ENCODE assay signal across 22 mouse cellular contexts in the genomic region with DNA sequence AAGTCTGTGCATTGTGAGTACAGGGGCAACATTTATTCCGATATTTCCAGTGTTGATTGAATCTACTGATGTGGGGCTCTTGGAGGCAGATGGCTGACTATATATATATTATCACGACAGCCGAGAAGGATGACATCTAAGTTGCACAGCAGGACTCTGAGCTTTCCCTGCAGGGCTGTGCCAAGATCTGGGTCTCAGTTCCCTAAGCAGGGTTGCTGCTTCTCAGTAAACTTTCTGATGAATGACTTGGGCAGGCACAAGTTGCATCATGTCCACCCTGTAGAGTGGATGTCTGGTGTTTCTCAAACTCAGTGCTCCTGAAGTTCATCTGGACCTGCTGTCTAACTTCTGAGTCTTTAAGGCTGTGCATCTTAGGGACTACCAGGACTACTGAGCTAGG. TPM values are rescaled to one million over a fixed set of nuclear protein-coding genes. Genes with fewer than 3 reads are reported as not detected.
A peak's percentile ranks its signal among the peaks of the same experiment; 100 is the strongest.
DNase-seq lines count a peak whose midpoint lies in the region; ATAC-seq lines count a peak whose summit lies in the region.
"Had no signal": no experiment of that assay in that cellular context is flagged by ENCODE, and none has a peak within 500 bp of the region (broad histone marks: within the 10 kb centered on the region; RNA-seq: fewer than 3 reads in every experiment).

No protein-coding gene starts in this region.

- peak; percentile 51 for DNase-seq in layer of hippocampus, adult 9-11 months
- DNase-seq in layer of hippocampus, postnatal 25 days (ENCODE audit: extremely low spot score in 1 of 2, low spot score in 1 of 2): no peak
- DNase-seq in brain, adult 2 months (ENCODE audit: low read depth, low spot score): peak; percentile 18
- DNase-seq in monocyte, adult 2 months (ENCODE audit: low read depth in 1 of 2, low spot score in 2 of 2): peak; percentile 34 to 37
- DNase-seq in embryo, embryonic 11 days: no peak
- DNase-seq in spleen, postnatal 14 days (ENCODE audit: low spot score in 2 of 2): no peak
- no peak for DNase-seq in gastrocnemius, postnatal 4 days (ENCODE audit: low spot score in 2 of 2)
- DNase-seq: adrenal gland, postnatal 14 days; cerebellum, adult 11 months; cerebellum, adult 8-10 months; cerebellum, postnatal 14 days; forebrain, postnatal 0 days; heart, postnatal 14 days had no signal

- ATAC-seq in granulocyte monocyte progenitor cell, adult 5-6 weeks (replicated peaks; ENCODE audit: poor library complexity, severe bottlenecking): peak; percentile 71
- ATAC-seq: activated CD4-positive, CD25-positive, alpha-beta regulatory T cell, adult 4 months; forebrain, embryonic 13.5 days; forebrain, postnatal 0 days; Patski had no signal

RNA-seq across cellular contexts. Expression of a gene that starts 15.7 kb away (rescaled TPM):
- total RNA-seq in layer of hippocampus, postnatal 25 days (2021): under 1 TPM in 1 of 2 experiments, not detected in 1; 0.20 TPM
- total RNA-seq in granulocyte monocyte progenitor cell, adult 5-6 weeks (2014; fragmentation: Nextera tagmentation): not detected in 2 replicates
- total RNA-seq in granulocyte monocyte progenitor cell, adult 5-6 weeks (2017): not detected in 2 replicates
- not detected for total RNA-seq in gastrocnemius, postnatal 4 days (2021)
- total RNA-seq: adrenal gland, adult 18-20 months; adrenal gland, postnatal 14 days; CH12.LX; gastrocnemius, adult 18-20 months; gastrocnemius, postnatal 25 days; heart, adult 2 months; heart, postnatal 14 days had no signal

Comparison
In these comparisons a context has a peak if more than half of its experiments do, and no peak if none do; other contexts are left out.
1. DNase-seq: peak in layer of hippocampus, adult 9-11 months (single experiment), brain, adult 2 months (single experiment) and monocyte, adult 2 months (2 of 2); none in layer of hippocampus, postnatal 25 days (0 of 2), embryo, embryonic 11 days (single experiment), spleen, postnatal 14 days (0 of 2) and gastrocnemius, postnatal 4 days (0 of 2).